Mouse (Mus musculus) brain, embryonic 14.5 days (tissue): ENCODE measurements around the gene Fndc3a.

Source experiments
- CTCF ChIP-seq: fragments of 200-500 bp; IDR thresholded peaks from 2 replicates; pipeline ENCODE4 v1.5.1; 2012; ENCODE audit warnings: inconsistent platforms, mild to moderate bottlenecking, moderate library complexity, borderline replicate concordance; ENCODE audit not compliant: insufficient read depth, insufficient read length; ENCODE audit errors: extremely low read depth
- POLR2A ChIP-seq: fragments of 200-500 bp; IDR thresholded peaks from 2 replicates; pipeline ENCODE4 v1.6.1; 2012; ENCODE audit warnings: mild to moderate bottlenecking, inconsistent platforms, borderline replicate concordance; ENCODE audit not compliant: poor library complexity, insufficient read depth, insufficient read length, severe bottlenecking; ENCODE audit errors: extremely low read depth

GRCm38 (mm10) chr14:72558795-72559194, 151.0 kb downstream of the Fndc3a start:
- TF ChIP-seq CTCF (no peak), POLR2A (no peak)
